Mouse (Mus musculus): Measurements from ENCODE around the gene Nacc1. TPM values are rescaled to one million over a fixed set of nuclear protein-coding genes. Genes with fewer than 3 reads are reported as not detected.

Nacc1 gene
- polyA plus RNA-seq, 1 experiment from 2014 or later = 19.1 TPM

GRCm38 (mm10) chr8:84730541-84731370, 43.1 kb upstream of the Nacc1 start:
- peak overlapping the region; percentile 63 for H3K9ac ChIP-seq (ENCODE audit: low read depth, low read length)
- H3K4me2 ChIP-seq = peak overlapping the region; percentile 38
- 21% methylated on average over 9 of the region's 9 CpGs for WGBS (ENCODE audit: insufficient replicate concordance)
- H3K4me1 ChIP-seq (ENCODE audit: control insufficient read depth, insufficient read depth, low read length) = peaks cover 75% of the 10 kb centered on the region
- peak; percentile 82 for ATAC-seq (replicated peaks; ENCODE audit: insufficient number of reproducible peaks, low FRiP score, low TSS enrichment)
- peaks cover 5% of the 10 kb centered on the region for H3K27me3 ChIP-seq (ENCODE audit: control insufficient read depth, insufficient read depth, low read length)
- H3K36me3 ChIP-seq (ENCODE audit: control insufficient read depth, insufficient read depth, low read length) = no peaks in the 10 kb centered on the region
- H3K27ac ChIP-seq (ENCODE audit: low read depth, low read length) = peak overlapping the region; percentile 94
- H3K9me3 ChIP-seq (replicated peaks; ENCODE audit: control insufficient read depth, low read length) = no peaks in the 10 kb centered on the region
- H3K4me3 ChIP-seq (ENCODE audit: low read depth, low read length) = 0 out of 2 replicates have a peak overlapping the region, but pooled peaks have one; percentile 3

- 0 out of 2 replicates have a peak overlapping the region, but pooled peaks have one; percentile 3 for H3K4me3 ChIP-seq (ENCODE audit: low read depth, low read length)
- H3K4me2 ChIP-seq = peak overlapping the region; percentile 38
- H3K4me1 ChIP-seq (ENCODE audit: control insufficient read depth, insufficient read depth, low read length) = peaks cover 76% of the 10 kb centered on the region
- peak overlapping the region; percentile 94 for H3K27ac ChIP-seq (ENCODE audit: low read depth, low read length)
- peak overlapping the region; percentile 48; the same call in 1 of the 2 replicates for H3K9ac ChIP-seq (ENCODE audit: low read depth, low read length)
- no peaks in the 10 kb centered on the region for H3K36me3 ChIP-seq (ENCODE audit: control insufficient read depth, insufficient read depth, low read length)
- ATAC-seq (replicated peaks; ENCODE audit: insufficient number of reproducible peaks, low FRiP score, low TSS enrichment) = no peak
- H3K27me3 ChIP-seq (ENCODE audit: control insufficient read depth, insufficient read depth, low read length) = peaks cover 3% of the 10 kb centered on the region
- 72% methylated on average over 16 of the region's 16 CpGs for WGBS (ENCODE audit: insufficient replicate concordance)
- H3K9me3 ChIP-seq (replicated peaks; ENCODE audit: control insufficient read depth, low read length) = no peaks in the 10 kb centered on the region
Observed at GRCm38 (mm10) chr8:84729921-84730362, 42.3 kb upstream of the Nacc1 start.

GRCm38 (mm10) chr8:84728474-84728873, 40.8 kb upstream of the Nacc1 start:
- ATAC-seq (replicated peaks; ENCODE audit: insufficient number of reproducible peaks, low FRiP score, low TSS enrichment) = no peak
- H3K27me3 ChIP-seq (ENCODE audit: control insufficient read depth, insufficient read depth, low read length) = no peaks in the 10 kb centered on the region
- H3K9ac ChIP-seq (ENCODE audit: low read depth, low read length) = no peak overlapping the region
- H3K4me1 ChIP-seq (ENCODE audit: control insufficient read depth, insufficient read depth, low read length) = peaks cover 89% of the 10 kb centered on the region
- no peaks in the 10 kb centered on the region for H3K36me3 ChIP-seq (ENCODE audit: control insufficient read depth, insufficient read depth, low read length)
- 0 out of 2 replicates have a peak overlapping the region, but pooled peaks have one; percentile 7 for H3K4me2 ChIP-seq
- no peaks in the 10 kb centered on the region for H3K9me3 ChIP-seq (replicated peaks; ENCODE audit: control insufficient read depth, low read length)
- H3K27ac ChIP-seq (ENCODE audit: low read depth, low read length) = no peak overlapping the region
- WGBS (ENCODE audit: insufficient replicate concordance) = 75% methylated on average over 3 of the region's 3 CpGs
- H3K4me3 ChIP-seq (ENCODE audit: low read depth, low read length) = no peak overlapping the region

- WGBS (ENCODE audit: insufficient replicate concordance) = 18% methylated on average over 3 of the region's 3 CpGs
- no peak for ATAC-seq (replicated peaks; ENCODE audit: insufficient number of reproducible peaks, low FRiP score, low TSS enrichment)
Observed at GRCm38 (mm10) chr8:84725941-84726259, 38.2 kb upstream of the Nacc1 start.

GRCm38 (mm10) chr8:84725246-84725940, 37.7 kb upstream of the Nacc1 start:
- Histone ChIP-seq H3K4me3 (ENCODE audit: low read depth, low read length) (peak overlapping the region; percentile 2; the same call in 1 of the 2 replicates), H3K4me2 (peak overlapping the region; percentile 57), H3K9ac (ENCODE audit: low read depth, low read length) (peak overlapping the region; percentile 61), H3K27ac (ENCODE audit: low read depth, low read length) (peak overlapping the region; percentile 71), H3K27me3 (ENCODE audit: control insufficient read depth, insufficient read depth, low read length) (0 out of 2 replicates have a peak, but pooled peaks cover 3% of the 10 kb centered on the region), H3K9me3 (replicated peaks; ENCODE audit: control insufficient read depth, low read length) (no peaks in the 10 kb centered on the region), H3K4me1 (ENCODE audit: control insufficient read depth, insufficient read depth, low read length) (peaks cover 71% of the 10 kb centered on the region), H3K36me3 (ENCODE audit: control insufficient read depth, insufficient read depth, low read length) (no peaks in the 10 kb centered on the region)
- WGBS (ENCODE audit: insufficient replicate concordance) = 51% methylated on average over 10 of the region's 10 CpGs
- ATAC-seq (replicated peaks; ENCODE audit: insufficient number of reproducible peaks, low FRiP score, low TSS enrichment) = no peak

More at GRCm38 (mm10) chr8:84725941-84726259, 38.2 kb upstream of the Nacc1 start:
- H3K36me3 ChIP-seq (ENCODE audit: control insufficient read depth, insufficient read depth, low read length) = no peaks in the 10 kb centered on the region
- peak overlapping the region; percentile 71 for H3K27ac ChIP-seq (ENCODE audit: low read depth, low read length)
- H3K4me3 ChIP-seq (ENCODE audit: low read depth, low read length) = 0 out of 2 replicates have a peak overlapping the region, but pooled peaks have one; percentile 2
- no peaks in the 10 kb centered on the region for H3K9me3 ChIP-seq (replicated peaks; ENCODE audit: control insufficient read depth, low read length)
- peak overlapping the region; percentile 61; the same call in 1 of the 2 replicates for H3K9ac ChIP-seq (ENCODE audit: low read depth, low read length)
- H3K27me3 ChIP-seq (ENCODE audit: control insufficient read depth, insufficient read depth, low read length) = 0 out of 2 replicates have a peak, but pooled peaks cover 3% of the 10 kb centered on the region
- peaks cover 76% of the 10 kb centered on the region for H3K4me1 ChIP-seq (ENCODE audit: control insufficient read depth, insufficient read depth, low read length)
- peak overlapping the region; percentile 57 for H3K4me2 ChIP-seq

GRCm38 (mm10) chr8:84724683-84725082, 37.0 kb upstream of the Nacc1 start:
- ATAC-seq (replicated peaks; ENCODE audit: insufficient number of reproducible peaks, low FRiP score, low TSS enrichment) = no peak
- Histone ChIP-seq H3K4me3 (ENCODE audit: low read depth, low read length) (peak overlapping the region; percentile 1; the same call in 1 of the 2 replicates), H3K27ac (ENCODE audit: low read depth, low read length) (peak overlapping the region; percentile 71), H3K36me3 (ENCODE audit: control insufficient read depth, insufficient read depth, low read length) (no peaks in the 10 kb centered on the region), H3K4me1 (ENCODE audit: control insufficient read depth, insufficient read depth, low read length) (peaks cover 64% of the 10 kb centered on the region), H3K4me2 (peak overlapping the region; percentile 57), H3K9me3 (replicated peaks; ENCODE audit: control insufficient read depth, low read length) (no peaks in the 10 kb centered on the region), H3K9ac (ENCODE audit: low read depth, low read length) (peak overlapping the region; percentile 61; the same call in 1 of the 2 replicates), H3K27me3 (ENCODE audit: control insufficient read depth, insufficient read depth, low read length) (peaks cover 9% of the 10 kb centered on the region)
- WGBS (ENCODE audit: insufficient replicate concordance) = 35% methylated on average over 9 of the region's 9 CpGs

GRCm38 (mm10) chr8:84723571-84723900, 35.9 kb upstream of the Nacc1 start:
- Histone ChIP-seq H3K36me3 (ENCODE audit: control insufficient read depth, insufficient read depth, low read length) (no peaks in the 10 kb centered on the region), H3K4me3 (ENCODE audit: low read depth, low read length) (peak overlapping the region; percentile 34), H3K27ac (ENCODE audit: low read depth, low read length) (peak overlapping the region; percentile 90), H3K9me3 (replicated peaks; ENCODE audit: control insufficient read depth, low read length) (no peaks in the 10 kb centered on the region), H3K27me3 (ENCODE audit: control insufficient read depth, insufficient read depth, low read length) (peaks cover 17% of the 10 kb centered on the region), H3K4me1 (ENCODE audit: control insufficient read depth, insufficient read depth, low read length) (peaks cover 56% of the 10 kb centered on the region), H3K9ac (ENCODE audit: low read depth, low read length) (peak overlapping the region; percentile 61), H3K4me2 (peak overlapping the region; percentile 57)
- no peak for ATAC-seq (replicated peaks; ENCODE audit: insufficient number of reproducible peaks, low FRiP score, low TSS enrichment)
- 20% methylated on average over 7 of the region's 7 CpGs for WGBS (ENCODE audit: insufficient replicate concordance)

- 12% methylated on average over 10 of the region's 10 CpGs for WGBS (ENCODE audit: insufficient replicate concordance)
- ATAC-seq (replicated peaks; ENCODE audit: insufficient number of reproducible peaks, low FRiP score, low TSS enrichment) = peak; percentile 86
- peaks cover 55% of the 10 kb centered on the region for H3K4me1 ChIP-seq (ENCODE audit: control insufficient read depth, insufficient read depth, low read length)
- no peaks in the 10 kb centered on the region for H3K36me3 ChIP-seq (ENCODE audit: control insufficient read depth, insufficient read depth, low read length)
- H3K4me2 ChIP-seq = peak within 1 kb of the TSS; percentile 57
- H3K4me3 ChIP-seq (ENCODE audit: low read depth, low read length) = peak within 1 kb of the TSS; percentile 34
- H3K9me3 ChIP-seq (replicated peaks; ENCODE audit: control insufficient read depth, low read length) = no peaks in the 10 kb centered on the region
- peak within 1 kb of the TSS; percentile 90 for H3K27ac ChIP-seq (ENCODE audit: low read depth, low read length)
- peaks cover 19% of the 10 kb centered on the region for H3K27me3 ChIP-seq (ENCODE audit: control insufficient read depth, insufficient read depth, low read length)
- H3K9ac ChIP-seq (ENCODE audit: low read depth, low read length) = peak within 1 kb of the TSS; percentile 61
Observed at GRCm38 (mm10) chr8:84722850-84723570, 35.3 kb upstream of the Nacc1 start, which contains the start of gene G430095P16Rik. G430095P16Rik (plus strand) TSS chr8:84723007.

All from heart, embryonic 11.5 days (tissue).